Mouse (Mus musculus) thymus, adult 2 months (tissue): ENCODE measurements around the gene Eef1a2. TPM values are rescaled to one million over a fixed set of nuclear protein-coding genes. Genes with fewer than 3 reads are reported as not detected.

Source experiments
- DNase-seq: peaks from one replicate; pipeline ENCODE4 v3.0.0; 2021
- H3K27ac ChIP-seq: fragments of 200-500 bp; 2 replicates; pipeline ENCODE4 v1.5.1; 2012; ENCODE audit warnings: low read length, control low read depth; ENCODE audit not compliant: control insufficient read depth, insufficient read depth
- H3K27me3 ChIP-seq: fragments of 200-500 bp; 2 replicates; pipeline ENCODE4 v1.6.1; 2012; ENCODE audit warnings: mild to moderate bottlenecking, low read length, moderate library complexity, mixed read lengths; ENCODE audit not compliant: control insufficient read depth, insufficient read depth
- H3K36me3 ChIP-seq: fragments of 200-500 bp; 2 replicates; pipeline ENCODE4 v1.6.1; 2012; ENCODE audit warnings: mild to moderate bottlenecking, low read length, moderate library complexity; ENCODE audit not compliant: control insufficient read depth, insufficient read depth
- H3K4me1 ChIP-seq: fragments of 200-500 bp; replicated peaks from 2 replicates; pipeline ENCODE4 v1.6.1; 2012; ENCODE audit warnings: low read length; ENCODE audit not compliant: control insufficient read depth, insufficient read depth
- H3K4me3 ChIP-seq: fragments of 200-500 bp; 2 replicates; pipeline ENCODE4 v1.5.1; 2012; ENCODE audit warnings: mild to moderate bottlenecking, low read length, control low read depth, moderate library complexity; ENCODE audit not compliant: control insufficient read depth, insufficient read depth
- CTCF ChIP-seq: fragments of 200-500 bp; IDR thresholded peaks from 2 replicates; pipeline ENCODE4 v1.5.1; 2012; ENCODE audit warnings: mild to moderate bottlenecking, control low read depth, low read length, moderate library complexity, borderline replicate concordance; ENCODE audit not compliant: control insufficient read depth, poor library complexity, insufficient read depth; ENCODE audit errors: extremely low read depth
- POLR2A ChIP-seq: fragments of 200-500 bp; IDR thresholded peaks from 2 replicates; pipeline ENCODE4 v1.6.1; 2012; ENCODE audit warnings: mild to moderate bottlenecking, low read length, control low read depth, moderate library complexity; ENCODE audit not compliant: control insufficient read depth, poor library complexity, insufficient read depth; ENCODE audit errors: extremely low read depth
- WGBS: fragments of 180-500 bp; shearing (Covaris S2); methylation state at CpG from one replicate; pipeline ENCODE4 v1.1.7; 2018; 5-methylcytosine and 5-hydroxymethylcytosine counted together
- polyA plus RNA-seq: library from polyadenylated mRNA; depleted of rRNA; stranded (reverse); fragments of >200 nt; gene quantifications from 2 replicates; pipeline ENCODE4 v1.2.3, GENCODE M21; 2012

Eef1a2 gene
- polyA plus RNA-seq, 1 experiment: 42.5 TPM

- Histone ChIP-seq H3K4me3 (no peak overlapping the region), H3K27ac (no peak overlapping the region), H3K4me1 (no peaks in the 10 kb centered on the region), H3K27me3 (no peaks in the 10 kb centered on the region), H3K36me3 (no peaks in the 10 kb centered on the region)
- TF ChIP-seq POLR2A (no peak), CTCF (no peak)
- WGBS: 79% methylated on average over 5 of the region's 5 CpGs
- DNase-seq: no peak
These were observed 9.7 kb upstream of the Eef1a2 start for GRCm38 (mm10) chr2:181166469-181166868.

- no peak for TF ChIP-seq CTCF
- TF ChIP-seq POLR2A: no peak
- 30% methylated on average over 4 of the region's 4 CpGs for WGBS
- H3K4me3 ChIP-seq: no peak overlapping the region
- H3K27ac ChIP-seq: no peak overlapping the region
- no peaks in the 10 kb centered on the region for H3K36me3 ChIP-seq
- peaks cover 14% of the 10 kb centered on the region; the same call in 1 of the 2 replicates for H3K27me3 ChIP-seq
- DNase-seq: no peak
- H3K4me1 ChIP-seq: no peaks in the 10 kb centered on the region
These were observed 4.0 kb upstream of the Eef1a2 start for GRCm38 (mm10) chr2:181160821-181161220.

DNA sequence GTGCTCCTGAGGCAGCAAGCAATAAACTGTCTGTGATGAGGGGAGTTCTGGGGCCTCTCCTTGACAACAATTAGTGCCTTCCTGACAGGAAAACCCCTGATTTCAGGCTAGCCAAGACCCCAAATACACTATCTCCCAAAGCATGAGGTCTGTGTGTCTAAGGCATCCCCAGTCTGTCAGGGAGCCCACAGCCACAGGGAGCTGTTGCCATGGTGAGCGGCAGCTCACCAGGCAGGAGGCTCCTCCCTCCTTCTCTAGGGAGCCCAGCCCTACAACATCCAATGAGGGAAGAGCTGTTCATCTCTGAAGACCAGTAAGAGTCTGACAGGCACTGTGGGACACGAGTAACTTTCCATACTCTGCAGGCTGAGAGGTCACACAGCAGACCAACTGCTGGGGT is 3.0 kb upstream of the Eef1a2 start:
- Histone ChIP-seq H3K36me3 (no peaks in the 10 kb centered on the region), H3K27ac (no peak overlapping the region), H3K27me3 (peaks cover 14% of the 10 kb centered on the region; the same call in 1 of the 2 replicates), H3K4me1 (no peaks in the 10 kb centered on the region), H3K4me3 (no peak overlapping the region)
- WGBS: 40% methylated on average over 2 of the region's 2 CpGs
- no peak for DNase-seq
- TF ChIP-seq CTCF (no peak), POLR2A (no peak)

DNA sequence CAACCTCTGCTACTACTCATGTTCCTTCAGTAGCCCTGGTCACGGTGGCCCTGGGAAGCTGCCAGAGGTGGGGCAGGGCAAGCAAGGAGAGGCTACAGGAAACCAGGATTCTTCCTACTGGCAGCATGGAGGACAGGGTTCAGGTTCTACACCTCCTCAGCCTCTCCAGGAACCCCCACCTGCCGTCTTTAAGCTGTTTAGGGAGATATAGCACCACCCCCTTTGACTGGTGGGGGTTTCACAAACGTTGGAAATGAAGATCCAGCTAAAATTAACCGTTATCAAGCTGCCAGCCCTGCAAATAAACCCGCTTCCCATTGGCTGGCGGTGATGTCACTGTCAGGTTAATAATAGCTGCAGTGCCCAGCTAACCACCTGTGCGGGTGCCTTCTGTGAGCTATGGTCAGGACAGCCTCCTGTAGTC is 2.3 kb upstream of the Eef1a2 start:
- H3K27me3 ChIP-seq: peaks cover 14% of the 10 kb centered on the region; the same call in 1 of the 2 replicates
- H3K36me3 ChIP-seq: no peaks in the 10 kb centered on the region
- H3K4me3 ChIP-seq: no peak overlapping the region
- DNase-seq: no peak
- no peak for TF ChIP-seq POLR2A
- TF ChIP-seq CTCF: no peak
- H3K4me1 ChIP-seq: no peaks in the 10 kb centered on the region
- 53% methylated on average over 7 of the region's 7 CpGs for whole genome bisulfite sequencing
- H3K27ac ChIP-seq: no peak overlapping the region

- WGBS: 98% methylated on average over 2 of the region's 2 CpGs
These were observed 1.7 kb upstream of the Eef1a2 start for GRCm38 (mm10) chr2:181158471-181158870.

GRCm38 (mm10) chr2:181157716-181158302 is 995 bp upstream of the Eef1a2 start:
- no peak for DNase-seq
- peaks cover 14% of the 10 kb centered on the region; the same call in 1 of the 2 replicates for H3K27me3 ChIP-seq
- WGBS: 77% methylated on average over 6 of the region's 6 CpGs
- TF ChIP-seq POLR2A (no peak), CTCF (no peak)
- H3K4me3 ChIP-seq: no peak overlapping the region
- H3K36me3 ChIP-seq: no peaks in the 10 kb centered on the region
- H3K27ac ChIP-seq: no peak overlapping the region
- H3K4me1 ChIP-seq: no peaks in the 10 kb centered on the region

More at GRCm38 (mm10) chr2:181158471-181158870, 1.7 kb upstream of the Eef1a2 start:
- no peak overlapping the region for H3K4me3 ChIP-seq
- H3K36me3 ChIP-seq: no peaks in the 10 kb centered on the region
- peaks cover 14% of the 10 kb centered on the region; the same call in 1 of the 2 replicates for H3K27me3 ChIP-seq
- no peak overlapping the region for H3K27ac ChIP-seq
- no peak for DNase-seq
- TF ChIP-seq POLR2A (no peak), CTCF (no peak)
- no peaks in the 10 kb centered on the region for H3K4me1 ChIP-seq

GRCm38 (mm10) chr2:181157180-181157579 is 366 bp upstream of the Eef1a2 start:
- H3K4me3 ChIP-seq: no peak overlapping the region
- H3K27ac ChIP-seq: no peak overlapping the region
- DNase-seq: no peak

More at GRCm38 (mm10) chr2:181157180-181157579, 366 bp upstream of the Eef1a2 start:
- no peak for TF ChIP-seq CTCF
- TF ChIP-seq POLR2A: no peak
- no peaks in the 10 kb centered on the region for H3K4me1 ChIP-seq
- H3K36me3 ChIP-seq: no peaks in the 10 kb centered on the region
- WGBS: 93% methylated on average over 4 of the region's 4 CpGs
- peaks cover 14% of the 10 kb centered on the region; the same call in 1 of the 2 replicates for H3K27me3 ChIP-seq
